Mouse (Mus musculus): ENCODE measurements around the gene Adarb2.

Gene Adarb2

DNA sequence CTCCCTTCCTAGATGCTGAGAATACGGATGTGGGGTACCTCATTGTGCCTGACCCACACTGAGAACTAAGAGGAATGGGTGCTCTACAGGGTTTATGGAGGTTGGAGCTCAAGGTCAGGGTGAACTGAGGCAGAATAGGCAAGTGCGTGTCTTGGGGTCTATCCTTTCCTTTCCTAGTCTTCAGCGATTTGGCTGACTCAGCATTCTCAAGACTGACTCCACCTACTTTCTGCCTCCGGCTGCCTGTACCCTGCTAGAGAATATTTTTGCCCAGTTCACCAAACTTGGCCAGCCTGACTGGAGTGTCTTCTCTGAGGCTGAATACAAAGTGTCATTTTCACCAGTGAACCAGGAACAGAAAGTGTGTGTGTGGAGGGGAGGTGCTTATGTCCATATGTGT, 163.4 kb downstream of the Adarb2 start:
- no peak for DNase-seq (ENCODE audit: extremely low read depth, low read depth, low spot score)

DNA sequence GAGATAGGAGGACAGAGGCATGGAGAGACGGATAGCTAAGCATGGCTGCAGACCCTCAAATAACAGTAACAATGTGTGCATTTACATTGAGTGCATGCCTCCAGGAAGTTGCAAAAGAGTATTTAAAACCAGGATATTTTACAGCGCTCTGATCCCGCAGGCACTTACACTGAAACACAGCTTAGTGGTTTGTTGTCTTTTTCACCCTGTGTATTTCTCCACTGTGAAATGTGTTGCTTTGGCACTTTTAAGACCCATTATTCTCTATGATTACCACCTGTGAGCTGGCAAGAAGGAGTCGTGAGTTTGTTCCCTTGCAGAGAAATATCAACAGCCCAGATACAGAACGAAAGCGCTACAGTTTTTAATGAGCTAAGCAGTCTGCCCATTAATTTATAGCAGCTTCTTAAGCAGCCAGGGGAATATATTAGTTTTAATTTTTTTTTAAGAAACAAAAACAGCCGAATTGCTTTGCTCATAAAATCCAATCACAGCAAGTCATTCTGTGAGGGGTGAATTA, 167.3 kb downstream of the Adarb2 start:
- DNase-seq (ENCODE audit: extremely low read depth, low read depth, low spot score): no peak

DNA sequence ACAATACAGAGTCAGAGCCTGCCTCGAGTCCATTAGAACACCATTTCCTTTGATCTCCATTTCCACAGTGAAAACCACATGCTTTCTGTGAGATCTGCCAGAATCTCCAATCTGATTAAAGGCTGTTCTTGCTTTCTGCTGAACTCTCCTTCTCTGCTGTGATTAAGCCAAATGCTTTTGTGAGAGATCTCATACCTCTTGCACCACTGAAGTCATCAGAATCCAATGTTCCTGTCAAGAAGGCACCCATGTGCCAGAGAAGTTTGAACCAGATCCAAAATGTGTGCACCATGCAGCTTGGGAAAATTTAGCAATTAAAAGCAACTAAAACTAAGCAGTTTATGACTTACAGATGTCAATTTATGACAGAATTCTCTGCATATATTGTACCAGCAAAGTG, 185.9 kb downstream of the Adarb2 start:
- DNase-seq (ENCODE audit: extremely low read depth, low read depth, low spot score): no peak

DNA sequence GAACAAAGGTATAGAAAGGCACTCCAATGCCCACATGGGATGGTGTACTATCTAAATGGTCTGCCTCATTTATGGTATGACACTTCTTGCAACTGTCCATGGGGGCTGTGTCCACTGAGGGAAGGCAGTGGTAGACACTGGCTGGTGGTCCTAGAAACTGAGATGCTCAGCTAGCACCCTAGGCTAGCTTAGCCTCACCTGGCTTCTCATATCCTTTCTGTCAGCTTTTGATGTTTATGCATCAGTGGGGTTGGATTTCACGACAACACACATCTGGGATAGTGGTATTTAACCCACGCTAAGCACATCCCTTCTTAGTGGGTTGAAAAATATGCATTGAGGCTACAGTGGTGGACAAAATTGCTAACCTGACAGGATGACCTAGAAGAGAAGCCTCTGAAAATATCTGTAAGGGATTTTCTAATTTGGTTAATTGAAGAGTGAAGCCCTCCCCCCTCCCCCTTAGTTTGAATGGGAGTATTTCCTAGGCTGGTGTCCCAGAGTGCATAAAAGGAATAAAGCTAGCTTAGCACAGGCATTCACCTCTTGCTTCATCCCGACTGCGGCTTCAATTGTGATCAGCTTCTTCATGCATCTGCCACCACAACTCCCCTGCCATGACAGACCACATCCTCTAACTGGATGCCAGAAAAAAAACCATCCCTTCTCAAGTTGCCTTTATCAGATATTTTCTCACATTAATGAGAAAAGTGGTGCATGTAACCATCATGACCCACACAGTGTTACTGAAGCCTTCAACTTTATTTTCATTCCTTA, 197.8 kb downstream of the Adarb2 start:
- no peak for DNase-seq (ENCODE audit: extremely low read depth, low read depth, low spot score)

DNA sequence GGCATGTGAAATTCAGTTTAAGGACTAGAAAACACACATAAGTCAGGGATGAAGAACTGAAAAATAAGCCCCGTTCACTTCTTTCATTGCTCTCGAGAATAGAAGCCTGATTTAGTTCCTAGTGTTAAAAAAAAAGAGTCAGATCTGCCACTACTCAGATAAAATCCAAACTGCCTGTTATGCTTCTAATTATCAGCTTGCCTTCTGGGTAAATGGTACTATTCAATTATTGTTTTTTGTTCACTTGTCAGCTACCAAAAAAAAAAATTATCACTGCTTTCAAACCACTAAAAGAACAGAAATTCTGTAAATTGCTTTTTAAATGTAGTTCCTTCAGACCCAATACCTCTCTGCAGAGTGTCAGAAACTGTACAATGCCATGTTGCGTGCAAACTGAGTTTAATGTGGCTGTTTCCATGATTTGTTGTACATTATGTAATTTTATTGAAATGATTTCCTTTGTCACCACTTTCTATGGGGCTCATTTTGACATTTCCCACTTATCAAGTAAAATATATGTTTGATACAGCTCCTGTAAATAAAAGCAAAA, 199.7 kb downstream of the Adarb2 start:
- DNase-seq (ENCODE audit: extremely low read depth, low read depth, low spot score): no peak

DNA sequence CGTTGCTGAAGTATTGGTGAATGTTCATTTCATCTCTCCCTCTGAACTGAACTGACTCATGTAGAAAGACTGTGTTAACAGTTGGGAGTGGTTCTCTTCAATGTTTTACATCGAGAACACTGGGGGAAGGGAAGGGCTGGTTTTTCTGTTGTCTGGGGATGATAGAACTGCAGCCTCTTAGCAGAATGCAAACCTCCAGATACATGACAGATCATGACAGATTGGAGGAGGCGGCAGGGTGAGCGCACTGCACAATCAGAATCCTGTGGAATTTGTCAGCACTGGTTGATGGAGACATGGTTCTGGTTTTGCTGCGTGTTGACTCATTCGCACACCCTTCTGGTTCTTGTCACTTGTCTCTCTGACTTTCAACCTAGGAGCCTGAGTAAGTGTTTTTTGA, 203.4 kb downstream of the Adarb2 start:
- DNase-seq (ENCODE audit: extremely low read depth, low read depth, low spot score): no peak

DNA sequence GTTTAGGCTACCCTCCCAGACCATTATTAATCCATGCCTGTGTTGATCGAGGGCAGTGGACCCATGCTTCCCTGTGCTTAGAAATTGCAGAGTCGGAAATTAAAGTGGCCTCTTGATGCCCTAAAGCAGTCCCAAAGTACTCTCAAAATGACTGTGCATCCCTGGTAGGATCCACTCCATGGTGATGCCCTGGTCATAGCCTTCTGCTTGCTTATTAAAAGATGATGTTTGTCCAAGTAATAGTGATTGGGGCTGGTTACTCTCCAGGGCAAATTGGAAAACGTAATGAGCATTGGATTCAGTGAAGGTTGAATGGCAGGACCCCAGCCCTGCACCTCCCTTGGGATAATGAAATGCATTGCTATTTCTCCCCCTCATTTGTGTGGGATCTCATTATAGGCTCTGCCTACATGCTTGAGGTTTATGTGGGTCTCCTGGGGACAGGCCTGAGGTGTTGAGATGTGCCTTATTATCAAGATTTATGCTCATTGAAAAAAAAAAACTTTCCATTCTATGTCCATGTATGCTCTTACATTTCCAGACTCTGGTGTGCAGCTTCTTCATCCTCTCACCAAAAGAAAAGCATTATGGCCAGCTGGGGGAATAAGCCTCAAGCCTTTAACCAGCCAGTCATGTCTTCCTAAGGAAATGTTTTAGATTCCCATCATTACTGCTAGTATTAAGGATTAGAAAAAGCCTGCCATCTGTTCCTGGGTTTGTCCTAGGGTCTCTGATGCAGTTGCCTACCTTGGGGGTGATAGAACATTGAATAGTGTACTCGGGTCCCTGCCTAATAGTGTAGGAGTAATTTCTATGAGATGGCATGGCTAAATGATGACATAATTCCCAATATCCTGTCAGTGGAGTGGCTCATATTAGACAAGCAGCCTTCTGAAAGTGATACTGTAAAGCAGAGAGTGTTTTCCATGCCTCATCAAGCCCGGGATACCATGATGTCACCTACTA, 208.0 kb downstream of the Adarb2 start:
- no peak for DNase-seq (ENCODE audit: extremely low read depth, low read depth, low spot score)

DNA sequence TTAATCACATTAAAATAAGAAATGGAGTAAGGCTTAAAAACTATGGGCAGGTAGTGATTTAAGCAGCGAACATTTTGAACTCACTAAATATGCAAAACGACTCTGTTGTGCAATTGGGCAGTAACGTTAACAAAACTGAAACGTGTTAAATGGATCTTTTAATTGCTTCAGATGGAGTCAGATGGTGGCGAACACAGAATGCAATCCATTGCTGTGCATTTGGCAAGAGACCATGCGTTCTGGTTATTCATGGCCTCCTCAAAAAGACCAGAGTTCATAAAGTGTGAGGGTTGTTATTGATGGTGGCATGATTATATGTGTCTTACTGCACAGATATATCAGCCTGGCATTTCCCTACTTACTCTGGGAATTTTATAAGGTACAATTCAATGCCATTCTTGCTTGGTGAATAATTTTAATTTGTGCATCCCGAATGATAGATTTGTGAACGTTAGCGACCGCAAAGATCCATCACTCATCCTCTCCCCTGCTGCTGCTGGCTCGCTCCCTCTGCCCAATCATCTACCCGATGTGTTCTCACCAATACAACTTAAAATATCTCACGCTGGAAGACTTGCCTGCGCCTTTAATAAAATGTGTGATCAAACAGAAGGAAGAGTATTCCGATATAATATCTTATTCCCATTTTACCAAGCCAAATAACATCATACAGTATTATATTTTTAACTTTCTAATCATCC, 221.5 kb downstream of the Adarb2 start:
- DNase-seq (ENCODE audit: extremely low read depth, low read depth, low spot score): no peak

DNA sequence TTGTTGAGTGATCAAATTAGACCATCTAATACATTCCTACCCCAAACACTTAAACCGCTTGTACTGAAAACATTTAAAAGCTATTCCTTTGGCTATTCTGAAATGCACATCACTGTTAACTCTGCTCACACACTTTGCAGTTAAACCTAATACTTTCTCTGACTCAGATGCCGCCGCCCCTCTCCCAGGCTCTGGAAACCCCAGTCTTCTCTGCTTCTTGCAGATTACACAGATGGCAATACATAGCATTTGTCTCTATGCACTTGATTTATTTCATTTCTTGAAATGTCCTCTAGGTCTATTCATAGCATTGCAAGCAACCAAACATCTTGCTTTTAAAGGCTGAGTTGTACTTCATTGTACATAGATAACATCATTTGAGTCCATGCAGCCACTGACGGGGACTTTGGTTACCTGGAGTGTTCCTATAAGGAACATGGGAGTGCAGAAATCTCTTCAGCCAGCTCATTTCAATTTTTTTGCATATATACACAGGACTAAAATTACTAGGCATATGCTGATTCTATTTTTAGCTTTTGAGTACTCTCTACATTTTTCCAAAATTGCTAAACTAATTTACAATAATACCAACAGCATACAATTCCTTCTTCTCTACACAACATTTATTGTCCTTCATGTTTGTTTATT, 236.6 kb downstream of the Adarb2 start:
- no peak for DNase-seq (ENCODE audit: extremely low read depth, low read depth, low spot score)

DNA sequence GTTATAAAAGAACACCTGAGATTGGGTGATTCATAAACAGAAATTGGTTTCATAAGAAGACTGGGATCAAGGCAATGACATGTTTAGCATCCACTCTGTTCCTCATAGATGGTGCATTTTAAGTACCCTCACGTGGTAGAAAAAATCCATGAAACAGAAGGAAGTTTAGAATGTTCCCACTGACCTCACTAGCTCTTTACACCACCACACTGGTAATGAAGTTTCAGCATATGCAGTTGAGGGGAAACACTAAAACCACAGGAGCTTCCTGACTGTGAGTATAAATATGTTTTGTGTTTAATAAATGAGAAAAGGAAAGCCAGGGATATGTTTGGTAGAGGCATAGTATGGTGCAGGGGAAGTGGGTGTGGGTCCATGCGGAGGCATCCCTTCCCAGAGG, 242.7 kb downstream of the Adarb2 start:
- DNase-seq (ENCODE audit: extremely low read depth, low read depth, low spot score): no peak

DNA sequence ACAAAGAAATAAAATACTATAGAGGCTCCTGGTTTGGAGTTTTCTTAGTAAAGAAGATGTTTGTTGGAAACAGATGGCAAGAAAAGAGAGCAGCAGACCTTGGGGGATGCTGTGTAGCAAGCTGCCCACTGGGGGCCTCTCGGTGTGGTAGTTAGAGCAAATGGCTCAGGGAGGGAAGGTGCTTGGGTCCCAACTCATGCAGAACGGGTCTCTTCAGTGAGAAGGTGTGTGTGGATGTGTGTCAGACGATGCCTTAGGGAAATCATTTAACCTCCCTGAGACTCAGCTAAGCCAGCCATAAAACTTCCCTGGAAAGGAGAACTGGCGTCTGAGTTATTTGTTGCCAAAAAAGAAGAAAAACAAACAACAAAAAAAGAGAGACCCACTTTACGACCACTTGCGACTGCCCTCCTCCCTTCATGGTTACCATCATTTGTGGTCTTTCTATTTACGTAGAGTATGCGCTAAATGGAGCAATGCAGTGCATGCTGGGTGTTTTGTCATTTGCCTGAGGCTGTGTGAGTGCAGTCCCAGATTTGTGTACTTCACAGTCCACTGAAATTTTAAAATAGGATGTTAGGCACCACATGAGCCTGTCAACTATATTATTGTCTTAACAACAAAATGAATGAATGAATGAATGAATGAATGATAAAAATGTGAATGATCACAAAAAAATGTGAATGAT, 245.7 kb downstream of the Adarb2 start:
- DNase-seq (ENCODE audit: extremely low read depth, low read depth, low spot score): no peak

DNA sequence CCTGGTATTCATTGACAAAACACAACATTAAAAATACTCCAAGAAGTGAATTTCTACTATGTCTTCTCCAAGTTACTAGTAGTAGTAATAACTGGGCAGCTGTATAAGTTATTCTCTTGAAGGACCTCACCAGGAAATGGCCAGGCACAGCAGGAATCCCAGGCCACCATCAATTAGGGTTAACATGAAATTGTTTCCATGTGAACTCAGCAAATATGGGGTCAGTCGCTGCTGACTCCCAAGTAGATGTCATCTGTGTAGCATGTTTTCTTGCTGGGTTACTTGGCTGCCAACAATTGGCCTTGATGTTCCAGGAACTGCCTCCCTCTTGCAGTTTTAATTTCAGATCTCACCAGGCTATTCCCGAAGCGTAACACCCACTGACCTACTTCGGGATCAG, 248.9 kb downstream of the Adarb2 start:
- DNase-seq (ENCODE audit: extremely low read depth, low read depth, low spot score): no peak

DNA sequence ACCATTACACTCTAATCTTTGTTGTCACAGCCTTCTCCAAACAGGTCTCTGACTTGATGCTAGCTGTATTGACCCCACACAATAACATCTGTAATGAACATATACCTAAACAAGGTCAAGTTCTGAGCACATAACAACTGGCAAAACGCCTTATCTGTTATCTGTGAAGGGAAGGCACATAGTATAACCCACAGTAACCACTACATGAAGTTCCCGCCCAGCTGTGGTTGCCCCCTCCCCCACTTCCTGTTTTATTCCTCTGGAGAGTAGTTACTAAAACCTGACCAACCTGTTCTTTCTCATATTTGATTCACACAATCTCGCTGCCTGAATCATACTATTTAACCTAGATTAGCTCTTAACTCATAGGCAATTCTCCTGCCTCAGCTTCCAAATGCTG, 254.2 kb downstream of the Adarb2 start:
- DNase-seq (ENCODE audit: extremely low read depth, low read depth, low spot score): no peak

DNA sequence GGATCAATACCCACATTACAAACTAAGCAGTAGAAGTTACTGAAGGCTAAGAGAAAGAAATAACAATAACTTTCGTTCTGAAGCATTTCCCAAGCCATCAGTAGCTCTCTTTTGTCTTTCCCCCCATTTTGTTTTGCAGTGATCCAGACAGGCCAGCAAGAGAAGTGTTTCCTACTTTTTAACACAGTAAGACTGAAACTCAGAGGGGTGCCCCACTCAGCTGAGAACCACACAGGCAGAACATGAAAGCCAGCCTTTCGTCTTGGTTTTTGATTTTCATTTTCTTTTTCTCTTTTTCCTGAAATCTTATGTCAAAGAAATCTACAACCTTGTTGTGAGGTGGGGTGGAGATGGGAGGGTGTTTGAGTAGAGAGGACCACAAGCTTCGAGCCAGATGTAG, 255.2 kb downstream of the Adarb2 start:
- DNase-seq (ENCODE audit: extremely low read depth, low read depth, low spot score): no peak

DNA sequence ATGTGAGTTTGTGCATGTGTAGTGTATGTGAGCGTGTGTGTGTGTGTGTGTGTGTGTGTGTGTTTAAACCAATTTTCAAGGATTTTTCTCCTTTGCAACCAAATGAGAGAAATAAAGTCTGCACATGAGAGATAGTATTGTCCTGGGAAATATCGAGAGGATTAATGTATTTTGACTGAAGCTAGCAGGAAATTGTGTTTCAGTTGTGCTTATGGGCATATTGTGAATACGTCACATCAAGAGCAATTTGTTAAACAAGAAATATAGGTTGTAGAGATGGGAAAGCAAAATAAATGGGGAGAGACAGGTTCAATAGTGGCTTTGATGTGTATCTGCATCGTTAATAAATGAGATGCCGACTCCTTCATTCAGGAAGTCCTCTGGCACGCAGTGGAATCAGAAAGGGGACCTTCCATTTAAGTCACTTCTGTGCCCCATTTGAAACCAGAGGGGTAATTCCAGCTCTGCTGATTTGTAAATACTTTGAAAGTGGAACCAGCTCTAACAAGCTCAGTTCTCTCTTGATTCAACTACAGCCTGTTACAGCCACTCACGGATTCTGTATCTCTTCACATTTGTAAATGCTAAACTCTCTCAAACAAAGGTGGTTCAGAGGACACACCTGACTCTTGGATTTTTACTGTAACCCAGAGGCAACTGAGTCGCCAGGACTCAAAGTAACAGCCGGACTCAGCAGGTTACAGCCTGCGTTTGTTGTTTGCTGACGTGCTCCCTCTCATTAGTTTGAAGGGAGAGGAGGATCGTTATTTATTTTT, 265.1 kb downstream of the Adarb2 start:
- no peak for DNase-seq (ENCODE audit: extremely low read depth, low read depth, low spot score)

DNA sequence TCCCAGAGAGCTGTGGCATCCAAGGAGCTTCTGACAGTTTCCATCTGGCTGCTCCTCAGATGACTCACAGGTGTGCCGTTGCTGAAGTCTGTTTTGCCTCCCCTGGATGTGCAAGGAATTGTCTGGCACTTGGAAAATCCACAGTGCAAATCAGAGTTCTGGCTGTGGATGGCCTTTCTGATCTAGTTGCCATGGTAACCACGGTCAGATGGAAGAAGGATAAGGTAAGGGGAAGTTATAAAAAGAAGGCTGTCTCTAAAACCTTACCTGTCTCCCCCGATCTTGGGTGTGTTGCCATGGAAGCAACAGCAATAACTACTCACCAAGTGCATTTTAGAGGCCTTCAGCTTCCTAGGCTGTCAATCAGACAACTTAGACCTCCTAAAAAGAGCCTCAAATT, 273.6 kb downstream of the Adarb2 start:
- no peak for DNase-seq (ENCODE audit: extremely low read depth, low read depth, low spot score)

DNA sequence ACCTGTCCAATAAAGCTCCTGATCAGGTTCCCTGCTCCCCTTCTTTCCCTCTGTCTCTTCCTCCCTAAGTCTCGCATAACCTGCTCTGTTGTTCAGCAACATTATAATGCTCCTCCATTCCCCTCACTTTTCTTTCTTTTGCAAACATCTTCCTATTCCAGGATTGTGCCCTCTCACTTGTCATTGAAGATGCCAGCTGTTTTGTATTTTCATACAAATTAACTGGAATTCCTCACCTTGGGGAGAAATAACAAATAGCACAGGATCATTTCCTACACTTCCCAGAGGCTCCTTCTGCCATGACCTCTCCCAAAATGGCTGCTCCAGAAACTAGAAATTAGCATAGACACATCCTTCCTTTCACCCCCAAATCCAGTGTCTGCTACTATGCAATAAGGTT, 276.1 kb downstream of the Adarb2 start:
- no peak for DNase-seq (ENCODE audit: extremely low read depth, low read depth, low spot score)

DNA sequence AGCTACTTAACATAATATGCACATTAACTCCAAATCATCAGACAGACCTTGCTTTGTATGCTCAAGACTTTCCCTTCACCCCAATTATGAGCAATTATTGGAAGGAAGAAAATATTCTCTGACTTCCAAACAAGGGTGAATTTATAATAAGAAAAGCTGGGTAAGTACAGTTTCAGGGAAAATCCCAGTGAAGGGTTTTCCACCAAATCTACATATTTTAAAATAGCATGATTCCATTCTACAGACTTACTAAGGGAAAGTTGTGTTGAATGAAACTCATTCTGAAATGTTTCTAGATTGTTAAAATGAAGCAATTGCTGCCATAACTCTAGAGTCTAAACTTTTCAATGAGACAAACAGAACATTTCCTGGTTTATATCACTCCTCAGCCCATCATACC, 277.3 kb downstream of the Adarb2 start:
- DNase-seq (ENCODE audit: extremely low read depth, low read depth, low spot score): no peak

DNA sequence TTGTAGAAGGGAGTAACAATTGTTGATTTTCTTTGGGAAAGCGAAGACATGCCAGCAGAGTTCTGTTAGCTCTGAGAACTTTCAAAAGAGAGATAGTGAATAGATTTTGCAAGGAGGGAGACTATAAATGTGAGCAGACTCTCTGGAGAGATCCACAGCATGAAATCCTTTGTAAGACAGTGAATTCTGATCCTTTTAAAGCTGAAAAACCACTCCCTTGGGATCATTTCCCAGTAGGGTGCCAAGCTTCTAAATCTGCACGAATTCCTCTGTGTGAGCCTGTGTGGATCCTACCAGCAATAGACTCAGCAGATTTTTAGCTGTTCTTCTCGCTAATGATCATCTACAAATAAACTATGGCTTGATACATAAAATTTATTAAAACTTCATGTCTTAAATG, 278.7 kb downstream of the Adarb2 start:
- no peak for DNase-seq (ENCODE audit: extremely low read depth, low read depth, low spot score)

All from fat pad, adult 2 months (tissue).